Mouse (Mus musculus) testis, adult 10 weeks (tissue): ENCODE measurements around the gene Coa7. TPM values are rescaled to one million over a fixed set of nuclear protein-coding genes. Genes with fewer than 3 reads are reported as not detected.

Experiments
- polyA plus RNA-seq: library from polyadenylated mRNA; stranded (reverse); fragments of 350-450 nt; fragmentation: Illumina TruSeq; extraction: RNeasy Lipid Tissue Mini Kit (QIAGEN cat#74804); gene quantifications from one replicate; pipeline ENCODE4 v1.2.3, GENCODE M21; 2014; ENCODE audit warnings: low read depth, low replicate concordance

Gene Coa7
- polyA plus RNA-seq: 5.0 TPM

GRCm38 (mm10) chr4:108327730-108328484 is at the start of gene Coa7:
Coa7 (plus strand) TSS chr4:108328140.

GRCm38 (mm10) chr4:108300670-108301373 is 27.1 kb upstream of the Coa7 start, which contains the start of gene Zyg11b:
Zyg11b (minus strand) TSS chr4:108301096.

GRCm38 (mm10) chr4:108383183-108383714 is 55.3 kb downstream of the Coa7 start, which contains the start of gene Shisal2a:
Shisal2a (minus strand) TSS chr4:108383349.

Other genes starting within 250 kb of the Coa7 start
- 0.11 TPM for gene Podn, start 231.7 kb upstream of the Coa7 start, polyA plus RNA-seq
- gene Scp2, start 183.1 kb upstream of the Coa7 start, polyA plus RNA-seq: 29.3 TPM
- 0.80 TPM for gene Echdc2, start 162.7 kb upstream of the Coa7 start, polyA plus RNA-seq
- gene Zyg11a, start 110.1 kb upstream of the Coa7 start, polyA plus RNA-seq: 1.6 TPM
- gene Zyg11b, start 27.0 kb upstream of the Coa7 start, polyA plus RNA-seq: 10.1 TPM
- not detected for gene Shisal2a, start 55.2 kb downstream of the Coa7 start, polyA plus RNA-seq
- 0.32 TPM for gene Gpx7, start 78.8 kb downstream of the Coa7 start, polyA plus RNA-seq
- gene Tut4, start 131.3 kb downstream of the Coa7 start, polyA plus RNA-seq: 92.5 TPM